Mouse (Mus musculus): Measurements from ENCODE around the gene Ccdc71. TPM values are rescaled to one million over a fixed set of nuclear protein-coding genes. Genes with fewer than 3 reads are reported as not detected.

Gene Ccdc71
- polyA plus RNA-seq, 1 experiment from 2014 or later, result 59.7 TPM

GRCm38 (mm10) chr9:108492043-108492750 is 31.9 kb downstream of the Ccdc71 start:
- H3K36me3 ChIP-seq, result peaks cover 60% of the 10 kb centered on the region
- H3K4me2 ChIP-seq (replicated peaks), result peak overlapping the region; percentile 98
- H3K9me3 ChIP-seq, result no peaks in the 10 kb centered on the region
- ATAC-seq, result no peak
- 91% methylated on average over 16 of the region's 16 CpGs for WGBS
- peak overlapping the region; percentile 91 for H3K4me3 ChIP-seq (replicated peaks)
- H3K9ac ChIP-seq (replicated peaks), result peak overlapping the region; percentile 94
- H3K4me1 ChIP-seq (replicated peaks), result peaks cover 27% of the 10 kb centered on the region
- no peaks in the 10 kb centered on the region for H3K27me3 ChIP-seq
- no peak overlapping the region for H3K27ac ChIP-seq

- Histone ChIP-seq H3K36me3 (peaks cover 65% of the 10 kb centered on the region), H3K27me3 (no peaks in the 10 kb centered on the region), H3K27ac (no peak overlapping the region), H3K9ac (replicated peaks) (no peak overlapping the region), H3K9me3 (no peaks in the 10 kb centered on the region), H3K4me2 (replicated peaks) (no peak overlapping the region), H3K4me1 (replicated peaks) (peaks cover 27% of the 10 kb centered on the region), H3K4me3 (replicated peaks) (no peak overlapping the region)
- WGBS, result 97% methylated on average over 8 of the region's 8 CpGs
- no peak for ATAC-seq
Observed at GRCm38 (mm10) chr9:108493246-108493645, 32.9 kb downstream of the Ccdc71 start.

DNA sequence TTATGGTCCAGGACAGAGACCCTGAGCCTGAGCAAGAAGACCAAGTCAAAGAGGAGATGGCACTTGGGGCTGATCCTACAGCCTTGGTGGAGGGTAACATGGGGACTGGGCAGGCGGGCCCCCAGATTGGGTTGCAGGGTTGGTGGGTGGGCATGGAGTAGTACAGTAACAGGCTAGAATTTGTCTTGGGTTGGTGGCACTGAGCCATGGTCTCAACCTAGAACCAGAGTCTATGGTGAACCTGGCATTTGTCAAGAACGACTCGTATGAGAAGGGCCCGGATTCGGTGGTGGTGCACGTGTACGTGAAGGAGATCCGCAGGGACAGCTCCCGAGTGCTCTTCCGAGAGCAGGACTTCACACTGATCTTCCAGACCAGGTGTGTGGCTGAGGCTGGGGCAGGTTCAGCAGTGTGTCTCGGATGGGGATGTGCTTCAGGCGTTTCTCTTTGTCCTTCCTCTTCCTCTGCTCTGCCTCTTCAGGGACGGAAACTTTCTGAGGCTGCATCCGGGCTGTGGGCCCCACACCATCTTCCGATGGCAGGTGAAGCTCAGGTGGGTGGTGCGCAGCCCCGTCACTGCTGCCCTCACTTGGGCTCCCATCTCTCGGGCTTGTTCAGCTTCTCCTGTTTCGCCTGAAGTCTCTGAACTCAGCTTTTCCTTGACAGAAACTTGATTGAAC is 34.0 kb downstream of the Ccdc71 start:
- H3K4me1 ChIP-seq (replicated peaks), result peaks cover 27% of the 10 kb centered on the region
- H3K9me3 ChIP-seq, result no peaks in the 10 kb centered on the region
- H3K27me3 ChIP-seq, result no peaks in the 10 kb centered on the region
- no peak overlapping the region for H3K27ac ChIP-seq
- H3K9ac ChIP-seq (replicated peaks), result no peak overlapping the region
- H3K36me3 ChIP-seq, result peaks cover 72% of the 10 kb centered on the region
- ATAC-seq, result no peak
- no peak overlapping the region for H3K4me3 ChIP-seq (replicated peaks)
- WGBS, result 97% methylated on average over 19 of the region's 19 CpGs
- no peak overlapping the region for H3K4me2 ChIP-seq (replicated peaks)

- H3K4me3 ChIP-seq (replicated peaks), result no peak overlapping the region
- no peak overlapping the region for H3K27ac ChIP-seq
- H3K9ac ChIP-seq (replicated peaks), result no peak overlapping the region
- H3K9me3 ChIP-seq, result no peaks in the 10 kb centered on the region
- no peak for ATAC-seq
- no peaks in the 10 kb centered on the region for H3K27me3 ChIP-seq
- 85% methylated on average over 10 of the region's 10 CpGs for WGBS
- H3K36me3 ChIP-seq, result peaks cover 78% of the 10 kb centered on the region
- peaks cover 21% of the 10 kb centered on the region for H3K4me1 ChIP-seq (replicated peaks)
- H3K4me2 ChIP-seq (replicated peaks), result no peak overlapping the region
Observed at GRCm38 (mm10) chr9:108494905-108495304, 34.6 kb downstream of the Ccdc71 start.

DNA sequence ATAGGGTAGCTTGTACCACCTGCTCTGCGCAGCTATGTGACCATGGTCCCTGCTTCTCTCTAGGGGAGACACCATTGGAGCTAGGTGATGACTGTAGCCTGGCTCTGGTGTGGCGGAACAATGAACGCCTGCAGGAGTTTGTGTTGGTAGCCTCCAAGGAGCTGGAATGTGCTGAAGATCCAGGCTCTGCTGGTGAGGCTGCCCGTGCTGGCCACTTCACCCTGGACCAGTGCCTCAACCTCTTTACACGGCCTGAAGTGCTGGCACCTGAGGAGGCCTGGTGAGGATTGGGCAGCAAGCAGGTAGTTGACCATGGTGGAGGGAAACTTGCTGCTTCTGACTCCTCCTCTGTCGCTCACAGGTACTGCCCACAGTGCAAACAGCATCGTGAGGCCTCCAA is 38.9 kb downstream of the Ccdc71 start:
- H3K27me3 ChIP-seq, result no peaks in the 10 kb centered on the region
- no peak overlapping the region for H3K4me2 ChIP-seq (replicated peaks)
- WGBS, result 96% methylated on average over 7 of the region's 7 CpGs
- H3K36me3 ChIP-seq, result peaks cover 96% of the 10 kb centered on the region
- no peaks in the 10 kb centered on the region for H3K9me3 ChIP-seq
- ATAC-seq, result no peak
- H3K27ac ChIP-seq, result no peak overlapping the region
- no peaks in the 10 kb centered on the region for H3K4me1 ChIP-seq (replicated peaks)
- H3K9ac ChIP-seq (replicated peaks), result no peak overlapping the region
- H3K4me3 ChIP-seq (replicated peaks), result no peak overlapping the region

- Histone ChIP-seq H3K36me3 (peaks cover 89% of the 10 kb centered on the region), H3K4me3 (replicated peaks) (no peak overlapping the region), H3K9ac (replicated peaks) (no peak overlapping the region), H3K4me1 (replicated peaks) (no peaks in the 10 kb centered on the region), H3K4me2 (replicated peaks) (no peak overlapping the region), H3K27me3 (no peaks in the 10 kb centered on the region), H3K27ac (no peak overlapping the region), H3K9me3 (no peaks in the 10 kb centered on the region)
- 95% methylated on average over 15 of the region's 15 CpGs for WGBS
- no peak for ATAC-seq
Observed at GRCm38 (mm10) chr9:108499943-108500342, 39.6 kb downstream of the Ccdc71 start.

DNA sequence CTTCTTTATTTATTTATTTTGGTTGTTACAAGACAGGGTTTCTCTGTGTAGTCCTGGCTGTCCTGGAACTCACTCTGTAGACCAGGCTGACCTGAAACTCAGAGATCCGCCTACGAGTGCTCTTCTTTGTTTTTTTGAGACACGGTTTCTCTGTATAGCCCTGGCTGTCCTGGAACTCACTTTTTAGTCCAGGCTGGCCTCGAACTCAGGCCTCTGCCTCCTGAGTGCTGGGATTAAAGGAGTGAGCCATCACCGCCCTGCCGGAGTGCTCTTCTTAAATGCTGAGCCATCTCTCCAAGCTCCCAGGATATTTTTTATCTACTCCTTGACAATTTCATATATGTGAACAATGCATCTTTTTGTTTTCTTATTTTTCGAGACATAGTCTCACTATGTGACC is 46.6 kb downstream of the Ccdc71 start:
- 88% methylated on average over 7 of the region's 7 CpGs for WGBS
- Histone ChIP-seq H3K4me3 (replicated peaks) (peak overlapping the region; percentile 60; the same call in 1 of the 2 replicates), H3K4me2 (replicated peaks) (peak overlapping the region; percentile 75), H3K27me3 (no peaks in the 10 kb centered on the region), H3K36me3 (peaks cover 38% of the 10 kb centered on the region), H3K27ac (no peak overlapping the region), H3K9me3 (no peaks in the 10 kb centered on the region), H3K4me1 (replicated peaks) (peaks cover 19% of the 10 kb centered on the region), H3K9ac (replicated peaks) (no peak overlapping the region)
- no peak for ATAC-seq

DNA sequence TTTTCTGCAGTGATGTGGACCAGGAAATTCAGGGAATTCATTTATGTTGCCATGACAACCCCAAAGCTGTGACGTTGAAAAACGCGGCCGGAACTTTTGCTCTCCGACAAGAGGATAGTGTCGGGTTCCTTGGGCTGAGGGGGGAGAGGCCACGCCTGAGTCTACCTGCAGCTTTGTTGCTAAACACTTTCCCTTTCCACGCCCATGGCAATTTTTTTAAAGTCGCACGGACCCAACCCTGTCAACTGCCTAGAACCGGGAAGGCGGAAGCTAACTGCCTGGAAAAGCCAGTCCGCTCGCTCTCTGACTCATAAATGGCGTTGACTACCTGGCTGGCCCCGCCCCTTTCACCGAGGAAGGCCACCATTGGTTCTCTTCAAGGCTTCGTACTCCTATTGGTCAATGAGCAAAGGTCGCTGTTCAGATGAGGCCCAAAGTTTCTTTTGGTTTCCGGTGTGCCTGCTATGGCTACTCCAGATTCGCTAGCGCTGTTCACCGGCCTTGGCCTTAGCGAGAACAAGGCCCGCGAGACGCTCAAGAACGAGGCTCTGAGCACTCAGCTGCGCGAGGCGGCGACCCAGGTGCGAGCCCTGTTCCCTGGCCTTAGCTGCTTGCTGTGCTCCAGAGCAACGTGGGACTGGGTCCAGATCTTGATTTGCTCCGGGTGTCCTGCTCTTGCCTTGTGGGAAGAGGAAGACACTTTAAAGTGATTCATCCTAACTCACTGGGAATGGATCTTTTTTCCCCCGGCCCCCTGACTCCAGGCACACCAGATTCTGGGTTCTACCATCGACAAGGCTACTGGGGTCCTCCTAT is 47.5 kb downstream of the Ccdc71 start, which contains the start of gene Qars:
Qars (plus strand) TSS at position 88 of the 816 bp plus-strand sequence.
- Histone ChIP-seq H3K27me3 (no peaks in the 10 kb centered on the region), H3K9me3 (no peaks in the 10 kb centered on the region), H3K27ac (peak within 1 kb of the TSS; percentile 79), H3K36me3 (peaks cover 38% of the 10 kb centered on the region), H3K9ac (replicated peaks) (peak within 1 kb of the TSS; percentile 64), H3K4me1 (replicated peaks) (peaks cover 19% of the 10 kb centered on the region), H3K4me3 (replicated peaks) (peak within 1 kb of the TSS; percentile 60), H3K4me2 (replicated peaks) (peak within 1 kb of the TSS; percentile 75)
- ATAC-seq, result peak; percentile 98
- WGBS, result under 1% methylated on average over 37 of the region's 37 CpGs

GRCm38 (mm10) chr9:108508776-108509175 is 48.4 kb downstream of the Ccdc71 start:
- ATAC-seq, result no peak
- Histone ChIP-seq H3K27me3 (no peaks in the 10 kb centered on the region), H3K27ac (no peak overlapping the region), H3K4me3 (replicated peaks) (peak overlapping the region; percentile 60), H3K36me3 (peaks cover 38% of the 10 kb centered on the region), H3K9me3 (no peaks in the 10 kb centered on the region), H3K4me2 (replicated peaks) (peak overlapping the region; percentile 75), H3K4me1 (replicated peaks) (peaks cover 19% of the 10 kb centered on the region), H3K9ac (replicated peaks) (peak overlapping the region; percentile 64; the same call in 1 of the 2 replicates)
- WGBS, result 87% methylated on average over 7 of the region's 7 CpGs

Other genes starting within 250 kb of the Ccdc71 start
- 50.5 and 57.8 TPM in 2 replicates for gene Dag1, start 196.6 kb upstream of the Ccdc71 start, polyA plus RNA-seq (2015; fragmentation: Nextera tagmentation; extraction: Ambion mirVana)
- 118 TPM in 2 replicates for gene Nicn1, start 170.1 kb upstream of the Ccdc71 start, polyA plus RNA-seq (2015; fragmentation: Nextera tagmentation; extraction: Ambion mirVana)
- 33.6 and 35.5 TPM in 2 replicates for gene Amt, start 163.7 kb upstream of the Ccdc71 start, polyA plus RNA-seq (2015; fragmentation: Nextera tagmentation; extraction: Ambion mirVana)
- gene Rhoa, start 154.4 kb upstream of the Ccdc71 start, polyA plus RNA-seq (2015; fragmentation: Nextera tagmentation; extraction: Ambion mirVana), result 288 and 306 TPM in 2 replicates
- gene Tcta, start 154.4 kb upstream of the Ccdc71 start, polyA plus RNA-seq (2015; fragmentation: Nextera tagmentation; extraction: Ambion mirVana), result 52.6 and 57.5 TPM in 2 replicates
- 474 and 511 TPM in 2 replicates for gene Gpx1, start 121.6 kb upstream of the Ccdc71 start, polyA plus RNA-seq (2015; fragmentation: Nextera tagmentation; extraction: Ambion mirVana)
- 143 and 146 TPM in 2 replicates for gene Usp4, start 112.7 kb upstream of the Ccdc71 start, polyA plus RNA-seq (2015; fragmentation: Nextera tagmentation; extraction: Ambion mirVana)
- gene 1700102P08Rik, start 67.7 kb upstream of the Ccdc71 start, polyA plus RNA-seq (2015; fragmentation: Nextera tagmentation; extraction: Ambion mirVana), result 2.1 and 2.2 TPM in 2 replicates
- 1.3 and 1.7 TPM in 2 replicates for gene Ccdc36, start 32.0 kb upstream of the Ccdc71 start, polyA plus RNA-seq (2015; fragmentation: Nextera tagmentation; extraction: Ambion mirVana)
- gene BC048562, start 24.0 kb upstream of the Ccdc71 start, polyA plus RNA-seq (2015; fragmentation: Nextera tagmentation; extraction: Ambion mirVana), result not detected in 2 replicates
- 75.7 and 84.8 TPM in 2 replicates for gene Klhdc8b, start 1.1 kb downstream of the Ccdc71 start, polyA plus RNA-seq (2015; fragmentation: Nextera tagmentation; extraction: Ambion mirVana)
- gene Lamb2, start 19.2 kb downstream of the Ccdc71 start, polyA plus RNA-seq (2015; fragmentation: Nextera tagmentation; extraction: Ambion mirVana), result 20.0 and 24.1 TPM in 2 replicates
- 75.9 and 91.9 TPM in 2 replicates for gene Usp19, start 30.1 kb downstream of the Ccdc71 start, polyA plus RNA-seq (2015; fragmentation: Nextera tagmentation; extraction: Ambion mirVana)
- gene Qars, start 47.2 kb downstream of the Ccdc71 start, polyA plus RNA-seq (2015; fragmentation: Nextera tagmentation; extraction: Ambion mirVana), result 70.2 and 70.5 TPM in 2 replicates
- 141 and 146 TPM in 2 replicates for gene Qrich1, start 56.3 kb downstream of the Ccdc71 start, polyA plus RNA-seq (2015; fragmentation: Nextera tagmentation; extraction: Ambion mirVana)
- 108 and 115 TPM in 2 replicates for gene Impdh2, start 99.8 kb downstream of the Ccdc71 start, polyA plus RNA-seq (2015; fragmentation: Nextera tagmentation; extraction: Ambion mirVana)
- 73.7 and 79.2 TPM in 2 replicates for gene Ndufaf3, start 106.9 kb downstream of the Ccdc71 start, polyA plus RNA-seq (2015; fragmentation: Nextera tagmentation; extraction: Ambion mirVana)
- gene Dalrd3, start 109.4 kb downstream of the Ccdc71 start, polyA plus RNA-seq (2015; fragmentation: Nextera tagmentation; extraction: Ambion mirVana), result 321 and 345 TPM in 2 replicates
- gene Wdr6, start 118.2 kb downstream of the Ccdc71 start, polyA plus RNA-seq (2015; fragmentation: Nextera tagmentation; extraction: Ambion mirVana), result 364 and 380 TPM in 2 replicates
- 24.6 and 27.7 TPM in 2 replicates for gene P4htm, start 137.1 kb downstream of the Ccdc71 start, polyA plus RNA-seq (2015; fragmentation: Nextera tagmentation; extraction: Ambion mirVana)
- 53.6 and 54.0 TPM in 2 replicates for gene Arih2, start 188.9 kb downstream of the Ccdc71 start, polyA plus RNA-seq (2015; fragmentation: Nextera tagmentation; extraction: Ambion mirVana)
- gene Slc25a20, start 201.6 kb downstream of the Ccdc71 start, polyA plus RNA-seq (2015; fragmentation: Nextera tagmentation; extraction: Ambion mirVana), result 39.5 and 40.5 TPM in 2 replicates
- gene Prkar2a, start 228.8 kb downstream of the Ccdc71 start, polyA plus RNA-seq (2015; fragmentation: Nextera tagmentation; extraction: Ambion mirVana), result 49.3 and 54.0 TPM in 2 replicates